Mouse (Mus musculus): ENCODE results near the gene Sdhd. TPM values are rescaled to one million over a fixed set of nuclear protein-coding genes. Genes with fewer than 3 reads are reported as not detected.

Sdhd gene
- polyA plus RNA-seq, 1 experiment: 210 TPM

DNA sequence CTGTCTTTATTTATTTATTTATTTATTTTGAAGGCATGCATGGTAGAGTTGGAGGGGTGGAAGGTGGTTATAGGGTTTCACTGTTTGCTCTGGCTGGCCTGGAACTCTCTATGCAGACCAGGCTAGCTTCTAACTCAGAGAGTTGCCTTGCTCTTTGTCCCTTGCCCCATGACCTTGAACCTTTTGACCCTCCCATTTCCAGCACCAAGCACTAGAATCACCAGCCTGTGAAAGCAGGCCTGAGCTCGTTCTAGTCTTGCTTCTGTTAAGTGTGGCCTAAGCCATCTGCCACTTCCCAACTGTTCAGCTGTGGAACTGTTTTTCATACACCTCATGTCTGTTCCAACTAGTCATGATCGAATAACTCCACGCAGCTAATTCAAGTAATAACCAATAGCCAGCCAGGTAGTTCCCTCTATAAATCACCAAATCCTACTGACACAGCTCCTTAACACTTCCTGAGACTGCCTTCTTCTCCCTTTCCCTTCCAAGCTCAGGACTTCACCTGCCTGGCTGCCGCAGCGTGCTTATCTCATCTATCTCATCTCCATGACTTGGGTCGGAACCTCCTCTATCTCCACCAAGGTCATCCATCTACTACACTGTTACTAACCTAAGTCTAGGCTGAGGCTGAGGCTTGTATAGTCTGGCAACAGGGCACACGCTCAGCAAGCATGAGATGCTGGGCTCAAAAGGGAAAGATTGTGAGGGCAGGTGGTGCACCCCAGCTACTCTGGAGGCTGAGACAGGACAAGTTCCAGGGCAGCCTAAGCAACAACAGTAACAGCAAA lies 1.4 kb downstream of the Sdhd start:
- Histone ChIP-seq H3K4me1 (replicated peaks; ENCODE audit: control insufficient read depth, insufficient read depth, low read length) (peaks cover 15% of the 10 kb centered on the region), H3K27me3 (ENCODE audit: control insufficient read depth, insufficient read depth, low read length) (no peaks in the 10 kb centered on the region), H3K27ac (ENCODE audit: control insufficient read depth, insufficient read depth, low read length) (no peak overlapping the region), H3K36me3 (ENCODE audit: control insufficient read depth, insufficient read depth, low read length) (peaks cover 29% of the 10 kb centered on the region), H3K4me3 (ENCODE audit: control insufficient read depth, insufficient read depth, low read length) (no peak overlapping the region)
- 86% methylated on average over 7 of the region's 7 CpGs for WGBS
- TF ChIP-seq CTCF (IDR thresholded peaks at IDR 0.05; ENCODE audit: borderline replicate concordance, control insufficient read depth, extremely low read depth, insufficient read depth, low read length, poor library complexity) (no peak), POLR2A (IDR thresholded peaks at IDR 0.05; ENCODE audit: control insufficient read depth, extremely low read depth, insufficient read depth, low read length, poor library complexity) (no peak)
- no peak for DNase-seq

DNA sequence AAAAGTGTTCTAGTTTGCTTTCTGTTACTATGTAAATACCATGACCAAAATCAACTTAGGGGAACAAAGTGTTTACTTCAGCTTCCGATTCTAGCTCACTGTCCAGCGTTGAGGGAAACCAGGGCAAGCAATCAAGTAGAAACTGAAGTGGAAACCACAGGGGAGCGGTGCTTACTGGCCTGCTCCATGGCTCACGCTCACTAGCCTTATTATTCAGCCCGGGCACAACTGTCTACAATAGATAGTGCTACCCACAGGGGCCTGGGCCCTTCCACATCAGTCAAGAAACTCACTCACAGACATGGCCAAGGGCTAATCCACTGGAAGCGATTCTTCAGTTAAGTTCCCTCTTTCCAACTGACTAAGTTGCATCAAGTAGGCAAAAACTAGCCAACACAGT lies 2.1 kb downstream of the Sdhd start:
- H3K4me1 ChIP-seq (replicated peaks; ENCODE audit: control insufficient read depth, insufficient read depth, low read length): peaks cover 15% of the 10 kb centered on the region
- no peaks in the 10 kb centered on the region for H3K27me3 ChIP-seq (ENCODE audit: control insufficient read depth, insufficient read depth, low read length)
- H3K36me3 ChIP-seq (ENCODE audit: control insufficient read depth, insufficient read depth, low read length): peaks cover 33% of the 10 kb centered on the region
- no peak overlapping the region for H3K4me3 ChIP-seq (ENCODE audit: control insufficient read depth, insufficient read depth, low read length)
- DNase-seq: no peak
- TF ChIP-seq CTCF (IDR thresholded peaks at IDR 0.05; ENCODE audit: borderline replicate concordance, control insufficient read depth, extremely low read depth, insufficient read depth, low read length, poor library complexity) (no peak), POLR2A (IDR thresholded peaks at IDR 0.05; ENCODE audit: control insufficient read depth, extremely low read depth, insufficient read depth, low read length, poor library complexity) (no peak)
- WGBS: 94% methylated on average over 6 of the region's 6 CpGs
- no peak overlapping the region for H3K27ac ChIP-seq (ENCODE audit: control insufficient read depth, insufficient read depth, low read length)

DNA sequence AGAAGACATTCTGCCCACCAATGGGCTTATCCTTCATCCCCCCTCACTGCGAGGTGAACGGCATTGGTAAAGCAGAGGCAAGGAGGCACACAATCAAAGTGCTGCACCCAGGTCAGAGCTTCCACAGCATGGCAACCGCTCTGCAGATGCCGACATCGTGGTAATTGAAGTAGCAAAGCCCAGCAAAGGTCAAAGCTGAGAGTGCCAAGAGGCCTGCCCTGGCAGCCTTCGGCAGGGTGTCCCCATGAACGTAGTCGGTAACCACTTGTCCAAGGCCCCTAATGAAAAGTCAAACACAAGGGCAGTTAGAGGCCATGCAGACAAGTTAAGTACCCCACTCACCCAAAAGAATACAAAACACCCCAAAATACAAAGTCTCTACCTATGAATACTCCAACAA lies 6.6 kb downstream of the Sdhd start:
- H3K4me3 ChIP-seq (ENCODE audit: control insufficient read depth, insufficient read depth, low read length): no peak overlapping the region
- TF ChIP-seq POLR2A (IDR thresholded peaks at IDR 0.05; ENCODE audit: control insufficient read depth, extremely low read depth, insufficient read depth, low read length, poor library complexity): no peak
- no peak for TF ChIP-seq CTCF (IDR thresholded peaks at IDR 0.05; ENCODE audit: borderline replicate concordance, control insufficient read depth, extremely low read depth, insufficient read depth, low read length, poor library complexity)
- H3K27me3 ChIP-seq (ENCODE audit: control insufficient read depth, insufficient read depth, low read length): no peaks in the 10 kb centered on the region
- DNase-seq: no peak
- peaks cover 36% of the 10 kb centered on the region for H3K36me3 ChIP-seq (ENCODE audit: control insufficient read depth, insufficient read depth, low read length)
- peaks cover under 1% of the 10 kb centered on the region; the same call in 1 of the 2 replicates for H3K4me1 ChIP-seq (replicated peaks; ENCODE audit: control insufficient read depth, insufficient read depth, low read length)
- WGBS: 96% methylated on average over 8 of the region's 8 CpGs
- H3K27ac ChIP-seq (ENCODE audit: control insufficient read depth, insufficient read depth, low read length): no peak overlapping the region

DNA sequence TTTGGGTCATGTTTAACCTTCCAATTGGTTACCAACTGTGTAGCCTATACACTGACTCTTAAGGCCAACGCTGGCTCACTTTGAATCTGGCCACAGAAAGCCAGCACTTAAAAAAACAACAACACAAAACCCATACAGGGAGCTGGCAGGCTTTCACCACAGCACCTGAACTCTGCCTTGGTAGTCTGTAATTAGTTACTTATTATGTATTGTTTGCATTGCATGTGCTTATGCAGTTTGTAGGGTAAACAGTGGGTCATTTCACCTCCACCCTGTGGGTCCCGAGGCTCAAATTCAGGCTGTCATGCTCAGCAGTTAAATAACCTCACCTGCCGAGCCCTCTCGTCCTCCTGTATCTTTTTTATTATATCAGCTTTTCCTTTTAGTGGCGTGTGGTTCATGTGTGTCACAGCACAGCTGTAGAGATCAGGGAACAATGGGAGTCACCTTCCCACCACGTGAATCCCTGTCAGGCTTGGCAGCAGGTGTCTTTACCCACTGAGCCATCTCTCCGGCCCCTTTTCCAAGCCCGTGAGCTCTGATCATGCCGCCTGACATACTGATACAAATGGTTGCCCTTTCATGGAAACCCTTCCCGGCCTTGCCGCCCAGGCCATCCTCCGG lies 8.7 kb downstream of the Sdhd start:
- no peak for DNase-seq
- H3K36me3 ChIP-seq (ENCODE audit: control insufficient read depth, insufficient read depth, low read length): peaks cover 33% of the 10 kb centered on the region
- TF ChIP-seq CTCF (IDR thresholded peaks at IDR 0.05; ENCODE audit: borderline replicate concordance, control insufficient read depth, extremely low read depth, insufficient read depth, low read length, poor library complexity) (no peak), POLR2A (IDR thresholded peaks at IDR 0.05; ENCODE audit: control insufficient read depth, extremely low read depth, insufficient read depth, low read length, poor library complexity) (no peak)

DNA sequence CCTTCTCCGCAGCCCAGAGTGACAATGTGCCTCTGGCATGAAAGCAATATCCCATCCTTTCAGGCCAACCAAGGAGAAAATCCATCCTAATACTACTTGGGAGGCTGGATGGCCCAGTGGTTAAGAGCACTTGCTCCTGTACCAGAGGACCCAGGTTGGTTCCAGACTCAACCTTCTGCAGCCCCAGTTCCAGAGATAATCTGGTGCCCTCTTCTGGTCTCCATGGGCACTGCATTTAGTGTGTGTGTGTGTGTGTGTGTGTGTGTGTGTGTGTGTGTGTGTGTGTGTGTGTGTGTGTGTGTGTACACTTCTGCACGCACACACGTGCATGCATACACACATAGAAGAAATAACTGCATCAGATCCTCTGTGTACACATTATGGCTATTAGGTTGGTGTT lies 10.1 kb downstream of the Sdhd start:
- Histone ChIP-seq H3K27me3 (ENCODE audit: control insufficient read depth, insufficient read depth, low read length) (no peaks in the 10 kb centered on the region), H3K36me3 (ENCODE audit: control insufficient read depth, insufficient read depth, low read length) (peaks cover 23% of the 10 kb centered on the region), H3K27ac (ENCODE audit: control insufficient read depth, insufficient read depth, low read length) (no peak overlapping the region), H3K4me3 (ENCODE audit: control insufficient read depth, insufficient read depth, low read length) (no peak overlapping the region), H3K4me1 (replicated peaks; ENCODE audit: control insufficient read depth, insufficient read depth, low read length) (peaks cover 4% of the 10 kb centered on the region)
- peak; percentile 45 for DNase-seq
- TF ChIP-seq POLR2A (IDR thresholded peaks at IDR 0.05; ENCODE audit: control insufficient read depth, extremely low read depth, insufficient read depth, low read length, poor library complexity) (no peak), CTCF (IDR thresholded peaks at IDR 0.05; ENCODE audit: borderline replicate concordance, control insufficient read depth, extremely low read depth, insufficient read depth, low read length, poor library complexity) (no peak)
- WGBS: 73% methylated on average over 3 of the region's 3 CpGs

More for the DNA sequence above, 8.7 kb downstream of the Sdhd start:
- peaks cover 4% of the 10 kb centered on the region for H3K4me1 ChIP-seq (replicated peaks; ENCODE audit: control insufficient read depth, insufficient read depth, low read length)
- H3K4me3 ChIP-seq (ENCODE audit: control insufficient read depth, insufficient read depth, low read length): no peak overlapping the region
- H3K27ac ChIP-seq (ENCODE audit: control insufficient read depth, insufficient read depth, low read length): no peak overlapping the region
- WGBS: 91% methylated on average over 12 of the region's 12 CpGs
- no peaks in the 10 kb centered on the region for H3K27me3 ChIP-seq (ENCODE audit: control insufficient read depth, insufficient read depth, low read length)

DNA sequence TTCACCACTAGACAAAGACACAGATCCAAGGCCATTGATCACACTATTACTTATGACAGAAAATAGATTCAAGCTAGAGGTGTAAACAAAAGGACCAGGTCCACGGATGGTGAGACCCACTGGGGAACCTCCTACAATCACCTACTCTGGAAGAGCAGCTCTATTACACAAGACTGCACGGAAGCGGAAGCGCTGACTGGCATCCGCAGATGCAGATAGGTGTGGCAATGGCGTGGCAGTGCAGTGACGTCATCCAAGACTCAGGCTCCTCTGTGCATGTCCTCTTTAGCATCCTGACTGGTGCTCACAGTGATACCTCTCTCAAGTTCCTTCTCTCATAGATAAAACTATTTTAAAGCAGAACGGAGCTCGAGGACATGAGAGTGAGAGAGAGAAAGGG lies 10.7 kb downstream of the Sdhd start:
- peaks cover 17% of the 10 kb centered on the region for H3K36me3 ChIP-seq (ENCODE audit: control insufficient read depth, insufficient read depth, low read length)
- no peak overlapping the region for H3K27ac ChIP-seq (ENCODE audit: control insufficient read depth, insufficient read depth, low read length)
- WGBS: 94% methylated on average over 9 of the region's 9 CpGs
- no peak for DNase-seq
- no peak overlapping the region for H3K4me3 ChIP-seq (ENCODE audit: control insufficient read depth, insufficient read depth, low read length)
- TF ChIP-seq CTCF (IDR thresholded peaks at IDR 0.05; ENCODE audit: borderline replicate concordance, control insufficient read depth, extremely low read depth, insufficient read depth, low read length, poor library complexity) (no peak), POLR2A (IDR thresholded peaks at IDR 0.05; ENCODE audit: control insufficient read depth, extremely low read depth, insufficient read depth, low read length, poor library complexity) (no peak)
- peaks cover 4% of the 10 kb centered on the region for H3K4me1 ChIP-seq (replicated peaks; ENCODE audit: control insufficient read depth, insufficient read depth, low read length)
- no peaks in the 10 kb centered on the region for H3K27me3 ChIP-seq (ENCODE audit: control insufficient read depth, insufficient read depth, low read length)
